Comparison of ENCODE assay signal across 1 mouse cellular context in genomic region chr19:7075336-7075735, GRCm38 (mm10). TPM values are rescaled to one million over a fixed set of nuclear protein-coding genes. Genes with fewer than 3 reads are reported as not detected.
"Had no signal": no experiment of that assay in that cellular context is flagged by ENCODE, and none has a peak within 500 bp of the region (broad histone marks: within the 10 kb centered on the region; RNA-seq: fewer than 3 reads in every experiment).

No protein-coding gene starts in this region.

RNA-seq across cellular contexts. Expression of gene Flrt1, which starts 30.2 kb away (rescaled TPM):
- total RNA-seq: hematopoietic stem cell, adult 5-6 weeks had no signal
